Mouse (Mus musculus): ENCODE measurements around the gene Iffo1.

Gene Iffo1

GRCm38 (mm10) chr6:125196301-125196700, 51.3 kb downstream of the Iffo1 start:
- DNase-seq: no peak

DNA sequence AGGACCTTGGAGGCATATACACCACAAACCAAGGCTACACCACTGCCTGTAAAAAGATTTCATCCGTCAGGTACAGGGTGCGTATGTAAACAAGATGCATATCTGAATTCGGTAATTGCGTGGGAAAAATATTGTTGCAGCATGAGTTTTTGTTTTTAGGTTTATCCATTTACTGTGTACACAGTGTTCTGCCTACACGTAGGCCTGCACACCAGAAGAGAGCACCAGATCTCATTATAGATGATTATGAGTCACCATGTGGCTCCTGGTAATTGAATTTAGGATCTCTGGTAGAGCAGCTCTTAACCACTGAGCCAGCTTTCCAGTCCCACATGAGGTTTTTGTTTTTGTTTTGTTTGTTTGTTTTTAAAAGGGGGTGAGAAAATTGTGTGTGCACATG, 52.1 kb downstream of the Iffo1 start:
- DNase-seq: no peak

- DNase-seq: no peak
Observed at GRCm38 (mm10) chr6:125210436-125210835, 65.4 kb downstream of the Iffo1 start.
